Mouse (Mus musculus): ENCODE data around the gene Med25.
"Not testable (repeated sequence)": the region's sequence is repeated elsewhere in the genome, so short reads cannot be mapped to it uniquely, and the experiment has no call there.

Med25 gene

DNA sequence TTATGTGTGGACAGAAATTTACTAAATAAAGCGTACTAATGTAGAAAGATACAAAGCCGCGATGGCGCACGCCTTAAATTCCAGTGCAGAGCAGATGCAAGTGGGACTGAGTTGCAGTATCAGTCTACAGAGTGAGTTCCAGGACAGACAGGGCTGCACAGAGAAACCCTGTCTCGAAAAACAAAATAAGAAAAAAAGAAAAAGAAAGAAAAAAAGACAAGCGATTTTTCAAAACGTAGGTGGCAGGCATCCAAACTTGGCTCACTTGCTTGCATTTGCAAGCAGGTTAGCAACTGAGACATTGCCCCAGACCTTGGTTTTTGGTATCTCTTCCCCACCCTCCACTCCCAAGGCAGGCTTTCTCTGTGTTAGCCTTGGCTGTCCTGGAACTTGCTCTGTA lies 685 bp upstream of the Med25 start:
- peak; percentile 17 for DNase-seq (ENCODE audit: low read depth, low spot score)

DNA sequence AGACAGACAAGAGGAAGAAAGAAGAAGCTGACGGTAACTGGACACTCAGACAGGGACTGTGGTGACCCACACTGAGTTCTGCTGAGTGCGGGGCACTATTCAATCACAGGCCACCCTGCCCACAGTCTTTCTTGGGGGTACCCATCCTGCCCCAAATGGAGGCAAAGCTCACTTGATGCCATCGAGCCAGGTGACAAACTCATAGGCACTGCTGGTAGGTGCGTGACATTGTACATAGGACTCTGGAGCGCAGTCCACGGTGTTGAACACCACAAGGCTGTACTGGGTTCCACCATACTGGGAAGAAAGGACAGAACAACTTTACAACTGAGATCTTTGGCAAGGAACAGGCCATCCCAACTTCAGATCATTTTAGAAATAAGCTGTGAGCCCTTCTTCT lies 901 bp downstream of the Med25 start:
- DNase-seq (ENCODE audit: low read depth, low spot score) = peak; percentile 48

DNA sequence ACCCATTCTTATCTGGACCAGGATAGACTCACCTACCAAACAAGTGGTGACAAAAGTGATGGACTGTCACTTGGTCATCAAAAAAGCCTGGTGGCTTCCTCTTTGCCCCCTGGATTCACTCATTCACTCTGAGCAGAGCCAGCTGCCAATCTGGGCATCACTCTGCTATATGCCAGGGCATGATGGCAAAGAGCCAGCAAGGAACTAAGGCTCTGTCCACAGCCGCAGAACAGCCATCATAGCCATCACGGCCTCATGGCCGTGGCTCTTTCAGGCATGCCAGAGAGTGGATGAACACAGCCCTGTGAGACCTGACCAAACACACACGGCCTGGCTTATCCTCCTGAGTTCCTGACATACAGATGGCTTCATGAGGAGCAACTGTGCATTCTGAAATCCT lies 1.8 kb downstream of the Med25 start:
- DNase-seq (ENCODE audit: low read depth, low spot score) = no peak

DNA sequence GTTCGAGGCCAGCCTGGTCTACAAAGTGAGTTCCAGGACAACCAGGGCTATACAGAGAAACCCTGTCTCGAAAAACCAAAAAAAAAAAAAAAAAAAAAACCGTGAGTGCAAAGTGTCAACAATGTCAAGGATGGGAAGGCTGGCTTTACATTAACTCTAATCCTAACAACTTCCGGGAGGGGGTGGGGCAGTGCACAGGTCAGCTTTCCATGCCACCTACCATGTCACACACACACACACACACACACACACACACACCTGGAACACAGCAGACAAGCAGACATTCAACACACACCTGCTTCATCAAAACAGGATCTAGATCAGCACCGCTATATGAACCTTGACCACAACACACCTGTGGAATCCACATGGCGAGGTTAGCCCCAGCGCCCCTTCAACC lies 2.3 kb downstream of the Med25 start:
- peak; percentile 14 for DNase-seq (ENCODE audit: low read depth, low spot score)

DNA sequence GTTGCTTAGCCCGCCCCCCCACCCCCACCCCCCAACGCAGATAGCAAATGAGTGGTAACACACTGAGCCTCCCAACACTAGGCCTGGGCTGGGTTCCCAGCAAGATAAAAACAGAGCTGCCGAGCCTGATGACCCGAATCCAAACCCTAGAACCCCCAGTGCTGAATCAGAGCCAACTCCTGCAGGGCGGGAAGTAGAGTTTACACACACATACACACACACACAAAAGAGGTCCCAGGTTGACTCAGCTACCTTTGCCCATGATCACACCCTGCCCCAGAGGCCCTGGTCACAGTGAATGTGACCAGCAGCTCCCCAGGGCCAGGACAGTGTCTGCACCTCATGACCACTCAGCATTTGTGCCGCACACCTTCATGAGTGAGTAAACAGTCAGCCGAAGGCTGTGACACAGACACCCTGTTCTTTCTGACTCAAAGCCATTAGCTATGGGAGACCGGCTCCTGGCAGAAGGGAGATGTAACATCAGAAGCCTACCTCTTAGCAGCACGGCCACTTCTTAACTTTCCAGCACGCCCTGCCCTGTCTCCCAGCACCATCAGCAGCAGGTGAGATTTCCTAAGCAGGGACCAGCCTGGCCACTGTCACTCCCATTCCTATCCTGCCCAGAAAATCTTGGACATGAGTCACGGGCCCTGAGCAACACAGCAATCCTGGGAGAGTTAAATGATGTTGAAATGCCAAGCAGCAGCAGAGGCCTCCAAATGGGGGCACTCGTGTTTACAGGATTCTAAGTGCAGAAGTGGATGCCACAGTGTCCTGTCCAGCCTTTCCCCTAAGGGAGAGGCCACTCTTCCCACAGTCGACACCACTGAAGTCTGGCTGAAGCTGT lies 4.0 kb downstream of the Med25 start:
- DNase-seq (ENCODE audit: low read depth, low spot score) = no peak

DNA sequence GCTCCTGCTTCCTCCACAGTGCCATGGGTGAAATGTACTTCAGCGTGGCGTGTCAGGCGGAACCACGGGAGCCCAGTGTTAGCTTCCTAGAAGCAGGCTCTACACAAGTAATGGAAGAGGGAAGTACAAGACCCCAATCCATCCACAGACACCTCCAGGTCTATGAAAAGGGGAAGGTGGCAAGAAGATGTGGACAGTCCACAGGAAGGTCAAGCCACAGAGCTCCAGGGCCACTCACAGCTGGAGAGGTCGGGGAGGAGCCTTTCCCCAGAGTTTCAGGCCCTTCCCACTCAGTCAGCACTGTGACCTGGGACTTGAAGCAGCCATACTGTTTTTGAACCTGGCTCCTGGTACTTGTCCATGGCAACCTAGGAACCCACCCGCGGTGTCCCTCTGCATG lies 5.5 kb downstream of the Med25 start:
- no peak for DNase-seq (ENCODE audit: low read depth, low spot score)

DNA sequence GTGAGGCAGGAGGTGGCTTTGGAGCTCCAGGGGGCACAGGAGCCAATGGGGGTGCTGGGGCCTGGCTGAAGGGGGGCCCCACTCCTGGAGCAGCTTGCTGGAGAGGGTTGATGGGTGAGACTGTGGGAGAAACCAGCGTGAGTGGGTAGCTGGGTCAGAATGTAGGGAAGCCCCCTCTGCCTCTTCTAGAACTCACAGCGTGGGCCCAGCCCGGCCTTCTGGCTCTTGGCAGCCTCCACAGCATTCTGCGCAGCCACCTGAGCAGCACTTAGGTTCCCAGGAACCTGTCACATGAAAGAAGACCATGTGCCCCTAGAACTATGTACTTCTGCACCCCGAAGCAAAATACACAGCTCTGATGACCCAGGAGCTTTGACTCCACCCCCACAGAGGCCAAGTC lies 7.9 kb downstream of the Med25 start:
- DNase-seq (ENCODE audit: low read depth, low spot score) = no peak

DNA sequence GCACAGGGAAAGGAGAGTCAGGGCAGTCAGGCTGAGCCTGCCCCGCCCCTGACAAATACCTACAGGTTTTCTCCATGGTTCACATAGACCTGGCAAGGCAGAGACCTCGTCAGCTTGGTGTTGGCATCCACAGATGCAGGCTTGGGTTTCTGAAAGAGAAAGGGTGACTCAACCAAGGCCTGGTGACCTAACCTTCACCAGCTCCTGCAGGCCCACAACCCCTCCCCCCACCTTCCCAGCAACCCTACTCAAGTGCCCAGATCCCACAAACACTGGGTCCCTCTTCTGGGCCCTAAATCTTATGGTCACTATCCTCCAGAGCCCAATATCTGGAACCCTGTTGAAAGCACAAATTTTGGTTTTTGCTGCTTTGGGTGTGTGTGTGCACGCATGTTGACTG lies 9.5 kb downstream of the Med25 start:
- no peak for DNase-seq (ENCODE audit: low read depth, low spot score)

DNA sequence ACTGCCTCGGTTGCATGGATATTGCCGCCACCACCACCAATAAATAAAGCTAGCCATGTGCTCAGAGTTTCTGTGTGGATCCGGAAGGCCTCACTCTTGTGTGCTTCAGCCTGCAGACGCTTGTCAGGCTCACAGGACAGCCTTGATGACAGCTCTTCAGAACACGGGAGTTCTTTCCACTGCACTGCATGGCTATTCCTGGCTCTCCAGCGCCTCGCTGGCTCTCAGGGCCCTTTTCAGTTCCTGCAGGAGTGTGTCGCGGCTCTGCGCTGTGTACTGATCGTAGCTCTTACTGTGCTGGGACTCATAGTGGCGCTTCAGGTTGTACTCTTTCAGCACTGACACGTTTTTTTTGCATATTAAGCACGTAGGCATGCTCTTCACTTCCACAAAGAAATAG lies 14.7 kb downstream of the Med25 start:
- DNase-seq (ENCODE audit: low read depth, low spot score) = no peak

DNA sequence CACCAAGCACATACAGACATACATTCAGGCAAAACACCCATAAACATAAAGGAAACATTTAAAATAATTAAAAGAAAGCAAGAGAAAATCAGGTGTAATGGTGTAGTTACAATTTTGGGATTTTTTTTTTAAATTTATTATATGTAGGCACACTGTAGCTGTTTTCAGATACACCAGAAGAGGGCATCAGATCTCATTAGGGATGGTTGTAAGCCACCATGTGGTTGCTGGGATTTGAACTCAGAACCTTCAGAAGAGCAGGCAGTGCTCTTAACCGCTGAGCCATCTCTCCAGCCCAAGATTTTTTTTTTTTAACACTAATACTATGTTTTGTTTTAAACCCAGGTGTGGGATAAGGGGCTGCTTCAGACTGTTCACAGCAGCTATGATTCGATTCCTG lies 20.7 kb downstream of the Med25 start:
- DNase-seq (ENCODE audit: low read depth, low spot score) = not testable (repeated sequence)

DNA sequence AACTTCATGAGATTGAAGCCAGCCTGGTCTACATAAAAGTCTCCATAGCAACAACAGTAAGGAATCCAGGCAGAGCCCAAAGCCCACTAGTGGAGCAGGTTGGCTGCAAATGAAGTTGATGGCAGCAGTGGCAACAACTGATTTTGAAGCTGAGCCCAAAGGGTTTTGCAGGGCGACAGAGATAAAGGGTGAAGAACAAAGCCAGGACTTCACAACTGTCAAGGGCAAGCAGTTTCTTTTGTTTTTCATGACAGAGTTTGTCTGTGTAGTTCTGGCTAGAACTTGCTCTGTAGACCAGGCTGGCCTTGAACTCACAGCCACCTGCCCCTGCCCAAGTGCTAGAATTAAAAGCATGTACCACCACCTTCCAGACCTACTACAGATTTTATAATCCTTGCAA lies 21.3 kb downstream of the Med25 start:
- no peak for DNase-seq (ENCODE audit: low read depth, low spot score)

DNA sequence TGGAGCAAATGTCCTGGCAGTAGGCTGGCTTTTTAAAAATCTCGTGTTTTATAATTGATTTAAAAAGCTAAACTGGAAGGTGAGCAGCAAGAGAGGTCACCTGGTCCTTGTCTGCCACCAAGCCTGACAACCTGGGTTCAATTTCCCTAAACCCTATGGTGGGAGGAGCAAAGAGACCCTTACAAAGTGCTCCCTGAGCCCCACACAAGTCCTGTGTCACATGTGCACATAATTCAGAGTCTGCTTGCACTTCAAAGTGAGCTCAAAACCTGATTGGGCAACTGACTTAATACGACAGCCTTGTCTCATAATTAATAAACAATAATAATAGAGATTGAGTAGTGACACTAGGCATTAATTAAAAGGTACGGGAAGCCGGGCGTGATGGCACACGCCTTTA lies 21.9 kb downstream of the Med25 start:
- no peak for DNase-seq (ENCODE audit: low read depth, low spot score)

DNA sequence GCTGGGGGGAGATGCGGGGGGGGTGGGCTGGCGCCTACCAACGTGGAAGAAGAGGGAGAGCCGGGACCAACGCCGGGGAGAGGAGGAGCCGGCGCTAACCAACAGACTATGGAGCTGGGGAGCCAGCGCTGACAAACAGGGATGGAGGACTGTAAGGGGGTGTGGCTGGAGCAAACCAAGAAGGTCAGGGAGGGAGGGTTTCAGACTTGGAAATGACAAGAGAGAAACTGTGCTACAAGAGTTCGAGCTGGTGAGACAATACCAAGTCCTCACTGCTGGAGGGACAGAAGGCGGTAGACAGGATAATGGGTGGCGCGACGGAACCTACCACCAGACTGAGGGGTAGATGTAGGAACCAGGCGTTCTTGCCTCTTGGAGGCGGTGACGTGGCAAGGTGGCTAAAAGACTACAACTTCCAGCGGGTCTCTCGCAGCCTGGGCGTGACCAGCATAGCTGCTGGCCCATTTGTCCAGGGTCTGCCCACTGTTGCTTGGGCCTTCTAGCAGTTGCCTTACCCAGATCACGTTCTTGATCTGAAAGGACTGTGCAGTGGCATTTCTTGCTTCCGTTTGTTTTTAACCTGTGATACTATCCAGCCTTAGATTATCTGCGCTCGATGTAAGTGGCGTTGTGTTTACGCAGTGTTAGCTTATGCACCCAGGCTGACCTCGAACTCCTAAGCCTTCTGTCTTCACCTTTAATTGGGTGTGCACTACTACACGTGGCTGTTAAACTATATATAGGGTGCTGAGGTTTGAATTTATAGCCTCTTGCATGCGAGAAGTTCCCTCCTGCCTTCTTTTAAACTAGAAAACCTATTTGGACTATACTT lies 22.6 kb downstream of the Med25 start, which contains the start of gene Ptov1:
TSS of gene Ptov1 (minus strand) at position 92 of the 832 bp plus-strand sequence.
- DNase-seq (ENCODE audit: low read depth, low spot score) = peak; percentile 80

DNA sequence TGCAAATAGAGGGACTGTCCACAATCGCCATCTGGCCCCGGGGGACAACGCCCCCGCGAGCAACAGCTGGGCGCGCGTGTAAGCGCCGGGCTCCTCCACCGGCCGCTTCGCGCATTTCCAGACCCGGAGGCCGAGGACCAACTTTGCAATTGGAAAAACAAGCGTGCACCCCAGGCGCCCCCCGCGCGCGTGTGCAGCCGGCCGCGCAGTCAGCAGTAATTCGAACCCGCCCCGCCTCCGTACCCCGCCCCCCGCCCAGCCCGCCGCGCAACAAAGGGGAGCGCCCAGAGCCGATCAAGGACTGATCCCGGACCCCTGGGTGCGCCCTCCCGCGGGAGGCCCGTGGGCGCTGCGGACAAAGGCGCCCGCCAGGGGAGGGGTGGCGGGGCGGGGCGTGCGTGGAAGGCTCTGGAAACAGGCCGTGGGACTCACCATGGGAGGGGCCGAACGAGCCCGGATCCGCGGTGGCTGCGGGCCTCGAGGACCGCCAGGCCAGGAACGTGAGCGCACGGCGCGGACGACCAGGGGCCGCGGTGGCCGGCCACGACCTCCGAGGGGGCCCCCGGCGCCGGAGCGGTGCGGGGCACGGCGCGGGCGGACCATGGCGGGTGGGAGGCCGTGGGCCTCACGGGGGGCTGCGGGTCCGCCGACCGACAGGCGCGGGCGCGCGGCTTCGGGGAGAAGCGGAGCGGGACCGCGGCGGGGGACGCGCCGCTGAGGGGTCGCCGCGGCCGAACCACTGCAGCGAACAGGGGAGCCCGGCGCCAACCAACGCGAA lies 23.4 kb downstream of the Med25 start:
- peak; percentile 44 for DNase-seq (ENCODE audit: low read depth, low spot score)

DNA sequence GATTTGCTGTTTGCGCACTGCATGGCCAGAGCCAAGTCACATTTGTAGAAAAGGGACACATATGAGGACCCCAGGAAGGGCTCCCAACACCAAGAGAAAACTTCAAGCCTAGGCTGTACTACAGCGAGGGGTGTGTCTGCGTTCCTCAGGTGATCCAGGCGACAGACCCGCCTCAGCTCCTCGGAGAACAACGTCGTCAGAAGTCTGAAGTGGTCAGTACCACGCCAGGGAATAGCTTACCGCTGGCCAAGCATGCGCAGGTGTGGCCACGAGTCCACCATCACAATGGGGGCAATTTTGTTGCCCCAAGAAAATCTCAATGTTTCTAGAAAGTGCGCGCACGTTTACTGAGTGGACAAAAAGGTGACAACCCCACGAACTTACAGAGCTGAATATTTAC lies 24.0 kb downstream of the Med25 start:
- no peak for DNase-seq (ENCODE audit: low read depth, low spot score)

DNA sequence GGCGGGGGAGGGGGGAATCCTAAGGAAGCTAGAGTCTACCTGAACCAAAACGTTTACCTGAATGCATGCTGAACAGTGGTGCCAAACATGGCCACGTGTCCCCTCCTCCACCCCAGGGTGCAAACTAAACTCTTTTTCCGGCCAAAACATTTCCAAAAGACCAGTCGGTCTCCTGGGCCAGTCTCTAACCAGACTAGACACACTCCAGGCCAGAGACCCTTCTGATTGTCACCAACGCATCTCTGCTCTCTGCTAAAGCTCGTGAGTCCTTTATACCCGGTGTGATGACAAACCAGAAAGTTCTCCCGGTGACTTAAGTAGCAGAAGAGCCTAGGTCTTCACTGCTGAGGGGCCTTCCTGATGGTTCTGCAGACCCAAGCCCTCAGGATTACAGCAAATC lies 24.7 kb downstream of the Med25 start:
- no peak for DNase-seq (ENCODE audit: low read depth, low spot score)

DNA sequence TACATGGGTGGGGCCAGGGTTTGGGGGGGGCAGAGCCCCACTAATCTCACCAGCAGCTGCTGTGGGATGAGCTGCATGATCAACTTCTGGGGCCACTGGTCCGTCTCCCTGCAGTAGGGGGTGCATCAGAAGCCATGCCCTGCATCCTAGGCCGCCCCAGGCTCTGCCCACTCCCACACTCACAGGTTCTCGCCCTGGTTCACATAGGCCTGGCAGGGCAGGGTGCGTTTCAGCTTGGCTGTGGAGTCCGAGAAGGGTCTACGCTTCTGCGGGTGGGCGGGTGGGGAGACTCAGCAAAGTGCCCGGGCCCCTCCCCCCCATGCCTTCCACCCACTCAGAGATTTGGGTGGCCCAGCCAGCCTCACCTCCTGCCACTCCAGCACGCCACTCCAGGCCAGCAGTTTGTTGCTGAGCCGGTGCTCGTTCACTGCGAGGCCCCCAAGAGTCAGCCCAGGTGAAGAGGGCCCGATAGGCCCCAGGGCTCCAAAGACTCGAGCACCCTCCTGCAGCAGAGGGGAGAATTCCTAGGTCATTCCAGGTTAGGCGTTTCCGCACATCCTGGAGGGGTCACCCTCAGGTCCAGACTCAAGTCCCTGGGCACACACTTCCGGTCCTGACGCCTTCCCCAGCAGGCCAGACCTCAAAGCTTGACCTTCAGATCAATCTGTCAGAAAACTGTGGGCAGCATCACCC lies 25.4 kb downstream of the Med25 start:
- DNase-seq (ENCODE audit: low read depth, low spot score) = no peak

DNA sequence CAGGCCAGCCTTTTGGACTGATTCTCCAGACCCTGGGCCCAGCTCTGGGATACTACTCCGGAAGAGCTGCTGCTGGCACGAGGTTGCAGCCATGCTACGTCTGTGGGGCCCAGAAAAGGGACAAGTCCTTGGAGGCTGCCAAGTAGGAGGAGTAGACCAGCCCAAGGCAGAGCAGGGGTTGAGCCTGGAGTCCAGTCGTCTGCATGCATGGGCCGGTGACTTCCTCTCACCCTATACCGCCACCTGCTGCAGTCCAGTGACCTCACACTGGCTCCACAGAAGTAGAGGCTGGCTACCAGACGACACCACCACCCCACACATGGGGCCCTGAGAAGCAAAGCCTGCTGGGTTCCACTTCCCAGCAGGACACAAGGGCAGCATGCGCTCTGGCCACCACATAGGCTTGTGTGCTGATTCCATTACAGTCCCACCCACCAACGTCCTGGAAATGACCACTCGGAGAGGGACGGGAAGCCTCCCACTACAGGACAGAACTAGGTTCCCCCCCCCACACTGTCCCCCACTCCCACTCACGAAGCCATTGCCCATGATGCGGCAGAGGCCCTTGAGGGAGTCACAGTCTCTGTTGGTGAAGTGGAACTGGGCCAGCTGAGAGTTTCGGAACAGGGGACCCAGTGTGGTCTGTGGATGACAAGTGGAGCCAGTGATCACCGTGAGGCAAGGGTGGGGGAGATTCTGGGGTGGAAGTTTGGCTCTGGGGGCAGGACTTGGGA lies 26.1 kb downstream of the Med25 start:
- DNase-seq (ENCODE audit: low read depth, low spot score) = peak; percentile 27

DNA sequence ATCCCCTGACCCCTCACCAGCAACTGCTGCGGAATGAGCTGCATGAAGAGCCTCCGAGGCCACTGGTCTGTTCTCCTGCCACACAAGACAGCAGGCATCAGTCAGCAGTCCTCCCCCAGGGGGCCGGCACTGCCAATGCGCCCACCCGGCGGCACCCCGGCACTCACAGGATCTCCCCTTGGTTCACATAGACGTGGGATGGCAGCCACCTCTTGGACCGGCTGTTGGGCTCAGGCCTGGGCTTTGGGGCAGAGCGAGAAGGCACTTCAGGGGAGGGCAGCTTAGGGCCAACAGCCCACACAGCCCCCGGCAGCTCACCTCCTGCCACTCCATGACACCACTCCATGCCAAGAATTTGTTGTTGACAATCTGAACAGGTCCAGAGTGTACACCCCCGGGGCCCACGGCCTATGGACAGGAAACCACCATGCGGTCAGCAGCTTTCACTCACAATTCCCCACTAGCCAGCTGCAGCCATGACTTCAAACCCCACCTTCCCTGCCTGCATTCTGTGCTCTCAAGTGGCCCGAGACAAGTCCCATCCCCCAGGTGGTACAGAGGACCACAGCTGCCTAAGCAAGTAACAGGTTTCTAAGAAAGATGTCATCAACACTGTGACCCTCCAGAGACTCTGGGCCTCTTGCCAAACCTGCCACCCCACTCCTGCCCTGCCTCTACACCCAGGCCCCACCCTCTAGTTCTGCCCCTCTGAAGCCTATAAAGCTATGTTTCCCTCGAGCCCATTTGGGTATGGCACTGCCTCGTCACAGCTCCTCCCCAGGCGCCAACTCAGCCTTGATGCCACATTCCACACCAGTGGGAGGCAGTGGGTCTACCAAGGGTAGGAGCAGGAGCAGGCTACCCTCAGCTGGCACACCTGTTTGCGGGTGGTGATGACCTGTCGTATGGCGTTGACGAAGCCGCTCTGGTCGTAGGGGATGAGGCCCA lies 27.6 kb downstream of the Med25 start:
- DNase-seq (ENCODE audit: low read depth, low spot score) = no peak

Data from A20 (cell line).